Mouse (Mus musculus): ENCODE results near the gene Cpz.

GRCm38 (mm10) chr5:35454187-35454800, 71.2 kb downstream of the Cpz start:
- no peak for TF ChIP-seq CTCF (IDR thresholded peaks at IDR 0.05; ENCODE audit: low read depth)
- TF ChIP-seq EP300 (IDR thresholded peaks at IDR 0.05; ENCODE audit: low read depth), result no peak

Data from liver, embryonic 14.5 days (tissue).